Mouse (Mus musculus) left cerebral cortex, adult 9 months (tissue): Measurements from ENCODE around the gene Tlr6.

ENCODE experiments used
- DNase-seq, 2 experiments: peaks; one replicate each; pipeline ENCODE4 v3.0.0; 2022; ENCODE audit warnings: low spot score in 2 of 2

Tlr6 gene

GRCm38 (mm10) chr5:64932215-64932614, 27.7 kb downstream of the Tlr6 start:
- DNase-seq, result no peak

- peak in 1 of 2 experiments; percentile 6 for DNase-seq
Measured at GRCm38 (mm10) chr5:64922891-64923381, 37.0 kb downstream of the Tlr6 start.

- no peak for DNase-seq
Measured at GRCm38 (mm10) chr5:64918616-64919597, 41.0 kb downstream of the Tlr6 start.

- DNase-seq, result no peak
Measured at GRCm38 (mm10) chr5:64917721-64918120, 42.2 kb downstream of the Tlr6 start.

- DNase-seq, result no peak
Measured at GRCm38 (mm10) chr5:64917161-64917560, 42.7 kb downstream of the Tlr6 start.

- no peak for DNase-seq
Measured at GRCm38 (mm10) chr5:64908585-64909284, 51.2 kb downstream of the Tlr6 start.

- no peak for DNase-seq
Measured at GRCm38 (mm10) chr5:64907906-64908305, 52.0 kb downstream of the Tlr6 start.

GRCm38 (mm10) chr5:64905516-64906271, 54.2 kb downstream of the Tlr6 start:
- DNase-seq, result no peak
